Mouse (Mus musculus): ENCODE measurements around the gene Zfp579. TPM values are rescaled to one million over a fixed set of nuclear protein-coding genes. Genes with fewer than 3 reads are reported as not detected.

The Zfp579 gene
- polyA plus RNA-seq, 1 experiment, result 15.6 TPM

DNA sequence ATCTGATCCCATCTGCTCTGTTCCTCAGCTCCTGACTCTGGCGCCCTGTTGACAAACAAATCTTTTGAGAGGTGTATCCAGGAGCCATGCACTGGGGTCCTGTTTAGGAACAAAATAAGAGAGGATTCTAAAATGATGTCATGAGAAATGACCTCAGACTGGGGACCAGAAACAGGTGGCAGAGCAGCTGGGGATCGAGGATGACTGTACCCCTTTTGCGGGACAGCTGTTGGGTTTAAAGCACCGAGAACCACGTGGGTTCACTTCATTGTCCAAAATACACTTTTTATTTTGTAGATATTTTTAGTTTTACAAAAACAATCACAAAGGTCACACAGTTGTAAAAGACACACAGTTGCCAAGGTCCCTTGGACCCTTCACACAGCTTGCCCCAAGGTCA, 31.0 kb downstream of the Zfp579 start:
- peaks cover 2% of the 10 kb centered on the region for H3K4me1 ChIP-seq (ENCODE audit: control insufficient read depth, insufficient read depth, low read length)
- no peak overlapping the region for H3K4me3 ChIP-seq (ENCODE audit: insufficient read depth, low read length)
- no peak for TF ChIP-seq CTCF (IDR thresholded peaks at IDR 0.05; ENCODE audit: borderline replicate concordance, insufficient read depth, low read length)
- TF ChIP-seq POLR2A (IDR thresholded peaks at IDR 0.05; ENCODE audit: low read depth, low read length), result no peak
- no peak overlapping the region for H3K27ac ChIP-seq (ENCODE audit: insufficient read depth, low read length)

DNA sequence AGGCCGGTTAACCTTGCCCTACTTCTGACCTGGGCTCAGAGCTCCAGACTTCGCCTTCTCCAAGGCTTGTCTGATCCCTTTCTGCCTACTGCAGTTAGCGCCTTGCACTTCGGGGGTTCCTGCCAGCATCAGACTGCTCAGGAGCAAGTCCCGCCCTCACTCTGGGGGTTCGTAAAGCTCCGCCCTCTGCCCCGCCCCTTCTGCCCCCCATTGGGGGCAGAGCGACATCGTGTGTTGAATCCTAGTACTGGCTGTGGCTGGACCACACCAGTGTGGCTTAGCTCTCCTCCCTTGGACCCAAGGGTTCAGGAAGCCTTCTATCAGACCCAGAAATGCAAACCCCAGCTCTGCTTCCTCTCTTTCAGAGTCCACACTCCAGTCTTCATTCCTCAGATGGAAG, 31.7 kb downstream of the Zfp579 start, which contains the start of gene Sbk2:
Sbk2 (minus strand) TSS at position 135 of the 400 bp plus-strand sequence.
- Histone ChIP-seq H3K4me1 (ENCODE audit: control insufficient read depth, insufficient read depth, low read length) (peaks cover 2% of the 10 kb centered on the region), H3K4me3 (ENCODE audit: insufficient read depth, low read length) (no peak within 1 kb of the TSS), H3K27ac (ENCODE audit: insufficient read depth, low read length) (no peak within 1 kb of the TSS)
- TF ChIP-seq CTCF (IDR thresholded peaks at IDR 0.05; ENCODE audit: borderline replicate concordance, insufficient read depth, low read length) (peak; percentile 47; the same call in 1 of the 2 replicates), POLR2A (IDR thresholded peaks at IDR 0.05; ENCODE audit: low read depth, low read length) (no peak)

DNA sequence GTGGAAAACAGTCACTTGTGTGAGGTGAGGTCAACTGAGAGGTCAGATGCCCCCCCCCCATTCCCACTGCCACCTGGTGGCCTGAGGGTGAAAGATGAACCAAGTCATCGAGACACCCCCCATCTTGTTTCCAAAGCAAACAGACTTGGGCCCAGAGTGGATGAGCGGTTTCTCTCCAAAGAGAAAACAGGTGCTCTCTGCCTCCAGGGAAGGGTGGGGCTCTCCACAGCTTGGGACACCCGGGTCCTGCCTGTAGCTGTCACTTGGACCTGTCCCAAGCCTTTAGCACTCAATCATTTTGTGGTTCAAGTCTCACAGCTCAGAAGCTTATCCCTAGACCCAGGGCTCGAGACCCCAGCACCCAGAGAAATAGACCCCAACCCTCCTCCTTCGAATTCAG, 32.4 kb downstream of the Zfp579 start:
- H3K4me3 ChIP-seq (ENCODE audit: insufficient read depth, low read length), result no peak overlapping the region
- no peak for TF ChIP-seq CTCF (IDR thresholded peaks at IDR 0.05; ENCODE audit: borderline replicate concordance, insufficient read depth, low read length)
- TF ChIP-seq POLR2A (IDR thresholded peaks at IDR 0.05; ENCODE audit: low read depth, low read length), result no peak
- H3K4me1 ChIP-seq (ENCODE audit: control insufficient read depth, insufficient read depth, low read length), result peaks cover 2% of the 10 kb centered on the region
- H3K27ac ChIP-seq (ENCODE audit: insufficient read depth, low read length), result no peak overlapping the region

DNA sequence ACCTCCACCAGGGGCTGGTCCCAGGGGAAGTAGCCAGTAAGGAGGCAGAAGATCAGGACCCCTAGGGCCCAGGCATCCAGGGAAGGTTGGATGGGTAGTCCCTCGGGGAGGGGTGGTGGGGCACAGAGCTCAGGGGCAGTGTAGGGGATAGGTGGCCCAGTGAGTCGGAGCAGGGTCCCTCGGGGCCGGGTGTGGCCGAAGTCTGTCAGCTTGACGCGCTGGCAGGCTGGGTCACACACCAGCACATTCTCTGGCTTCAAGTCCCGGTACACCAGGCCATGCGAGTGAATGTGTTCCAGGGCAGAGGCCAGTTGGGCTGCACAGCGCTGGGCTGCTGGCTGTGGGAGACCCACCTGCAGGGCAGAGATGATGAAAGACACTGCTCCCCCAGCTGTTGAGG, 38.6 kb downstream of the Zfp579 start:
- Histone ChIP-seq H3K4me3 (ENCODE audit: insufficient read depth, low read length) (no peak overlapping the region), H3K4me1 (ENCODE audit: control insufficient read depth, insufficient read depth, low read length) (peaks cover 2% of the 10 kb centered on the region), H3K27ac (ENCODE audit: insufficient read depth, low read length) (no peak overlapping the region)
- TF ChIP-seq POLR2A (IDR thresholded peaks at IDR 0.05; ENCODE audit: low read depth, low read length), result no peak
- TF ChIP-seq CTCF (IDR thresholded peaks at IDR 0.05; ENCODE audit: borderline replicate concordance, insufficient read depth, low read length), result no peak

DNA sequence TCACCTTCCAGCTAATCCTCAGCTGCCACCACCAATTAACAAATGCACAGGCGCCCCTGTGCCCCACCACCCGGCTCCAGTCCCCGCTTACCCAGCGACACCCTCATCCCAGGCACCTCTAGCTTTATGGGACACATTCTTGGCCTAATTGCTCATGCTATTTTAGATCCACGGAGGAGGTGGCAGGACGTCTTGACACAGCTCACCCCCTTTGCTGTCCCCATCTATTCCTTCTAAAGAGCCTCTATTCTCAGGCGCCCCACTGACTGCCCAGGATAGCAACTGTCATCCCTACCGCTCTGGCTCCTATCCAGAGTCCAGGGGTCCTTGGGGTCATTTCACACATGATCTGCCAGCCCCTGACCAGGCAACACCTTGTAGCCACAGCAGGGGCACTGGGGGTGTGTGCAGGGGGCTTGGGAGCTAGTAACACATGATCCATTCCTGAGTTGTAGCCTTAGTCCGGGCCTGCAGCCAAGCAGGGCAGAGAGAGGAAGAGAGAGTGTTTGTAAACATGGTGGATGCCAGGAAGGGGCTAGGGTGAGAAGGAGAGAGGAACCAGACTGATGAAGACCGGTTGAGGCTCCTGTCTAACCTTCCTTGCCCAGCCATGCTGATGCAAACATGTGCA, 42.0 kb downstream of the Zfp579 start:
- no peak overlapping the region for H3K4me3 ChIP-seq (ENCODE audit: insufficient read depth, low read length)
- no peak for TF ChIP-seq POLR2A (IDR thresholded peaks at IDR 0.05; ENCODE audit: low read depth, low read length)
- TF ChIP-seq CTCF (IDR thresholded peaks at IDR 0.05; ENCODE audit: borderline replicate concordance, insufficient read depth, low read length), result no peak
- H3K4me1 ChIP-seq (ENCODE audit: control insufficient read depth, insufficient read depth, low read length), result no peaks in the 10 kb centered on the region
- H3K27ac ChIP-seq (ENCODE audit: insufficient read depth, low read length), result no peak overlapping the region

DNA sequence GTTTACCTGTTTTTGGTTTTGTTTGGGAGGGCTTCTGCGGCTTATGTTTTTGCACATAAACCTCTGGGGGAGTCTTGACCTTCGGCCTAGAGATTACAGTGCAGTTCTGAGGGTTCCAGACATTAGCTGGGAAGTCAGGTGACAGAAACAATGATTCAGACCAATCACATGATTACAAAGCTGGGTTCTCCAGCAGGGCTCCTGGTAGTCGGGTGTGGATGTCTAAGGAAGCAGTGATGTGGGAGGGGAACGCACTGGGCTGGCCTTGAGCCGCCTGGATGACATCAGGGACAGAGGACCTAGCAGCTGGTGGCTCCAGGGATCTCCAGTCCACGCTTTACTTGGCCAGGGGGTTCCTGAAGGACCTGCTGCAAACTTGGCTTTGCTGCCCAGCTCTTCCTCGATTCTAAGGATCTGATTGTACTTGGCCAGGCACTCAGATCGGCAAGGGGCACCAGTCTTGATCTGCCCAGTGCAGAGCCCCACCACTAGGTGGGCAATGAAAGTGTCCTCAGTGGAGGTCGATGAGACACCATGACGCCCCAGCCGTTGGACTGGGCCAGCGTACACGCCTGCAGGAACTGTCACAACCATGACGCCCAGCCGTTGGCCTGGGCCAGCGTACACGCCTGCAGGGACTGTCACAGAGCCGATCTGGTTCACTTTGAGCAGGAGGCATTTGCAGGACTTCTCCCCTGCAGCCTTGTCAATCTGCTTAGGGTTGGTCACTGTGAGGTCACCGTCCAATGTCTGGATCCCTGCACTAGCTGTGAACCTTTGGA, 45.2 kb downstream of the Zfp579 start:
- Histone ChIP-seq H3K4me1 (ENCODE audit: control insufficient read depth, insufficient read depth, low read length) (peaks cover 5% of the 10 kb centered on the region; the same call in 1 of the 2 replicates), H3K4me3 (ENCODE audit: insufficient read depth, low read length) (no peak overlapping the region)
- TF ChIP-seq POLR2A (IDR thresholded peaks at IDR 0.05; ENCODE audit: low read depth, low read length) (no peak), CTCF (IDR thresholded peaks at IDR 0.05; ENCODE audit: borderline replicate concordance, insufficient read depth, low read length) (no peak)

DNA sequence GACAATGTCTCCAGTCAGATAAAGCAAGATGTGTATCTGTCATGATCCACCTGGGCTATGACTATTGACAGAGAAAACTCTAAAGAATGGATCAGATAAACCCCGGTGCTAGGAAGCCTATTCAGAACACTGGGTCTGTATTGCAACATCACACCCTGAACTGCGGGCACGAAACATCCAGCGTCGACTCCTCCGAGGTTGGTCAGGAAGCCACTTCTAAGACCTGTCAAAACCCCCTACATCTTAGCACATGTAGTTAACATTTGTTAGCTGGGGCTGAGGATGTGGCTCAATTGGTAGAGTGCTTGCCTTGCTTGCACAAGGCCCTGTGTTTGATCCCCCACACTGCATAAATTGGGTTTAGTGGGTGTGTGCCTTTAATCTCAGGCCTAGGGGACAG, 47.6 kb downstream of the Zfp579 start:
- H3K27ac ChIP-seq (ENCODE audit: insufficient read depth, low read length), result no peak overlapping the region
- TF ChIP-seq CTCF (IDR thresholded peaks at IDR 0.05; ENCODE audit: borderline replicate concordance, insufficient read depth, low read length), result no peak
- no peak for TF ChIP-seq POLR2A (IDR thresholded peaks at IDR 0.05; ENCODE audit: low read depth, low read length)
- H3K4me1 ChIP-seq (ENCODE audit: control insufficient read depth, insufficient read depth, low read length), result peaks cover 5% of the 10 kb centered on the region; the same call in 1 of the 2 replicates
- no peak overlapping the region for H3K4me3 ChIP-seq (ENCODE audit: insufficient read depth, low read length)

More for the DNA sequence above, 45.2 kb downstream of the Zfp579 start:
- no peak overlapping the region for H3K27ac ChIP-seq (ENCODE audit: insufficient read depth, low read length)

DNA sequence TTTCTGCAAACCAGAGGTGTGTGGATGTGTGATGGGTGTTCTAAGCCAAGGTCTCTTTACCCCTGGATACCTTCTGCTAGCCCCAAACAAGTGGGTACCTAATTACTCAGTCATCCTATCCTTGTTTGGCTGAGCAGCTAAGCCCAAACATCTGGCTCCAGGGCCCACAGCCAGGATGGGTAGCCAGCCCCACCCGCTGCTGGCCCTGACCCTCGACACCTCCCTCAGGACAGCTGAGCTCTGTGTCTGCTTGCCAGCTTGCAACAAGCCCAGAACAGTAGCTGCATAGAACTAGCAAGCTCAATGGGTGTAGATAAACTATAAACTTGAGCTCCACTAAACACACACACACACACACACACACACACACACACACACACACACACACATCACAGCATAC, 48.1 kb downstream of the Zfp579 start:
- Histone ChIP-seq H3K4me1 (ENCODE audit: control insufficient read depth, insufficient read depth, low read length) (peaks cover 5% of the 10 kb centered on the region; the same call in 1 of the 2 replicates), H3K27ac (ENCODE audit: insufficient read depth, low read length) (no peak overlapping the region), H3K4me3 (ENCODE audit: insufficient read depth, low read length) (no peak overlapping the region)
- TF ChIP-seq POLR2A (IDR thresholded peaks at IDR 0.05; ENCODE audit: low read depth, low read length), result no peak
- TF ChIP-seq CTCF (IDR thresholded peaks at IDR 0.05; ENCODE audit: borderline replicate concordance, insufficient read depth, low read length), result no peak

DNA sequence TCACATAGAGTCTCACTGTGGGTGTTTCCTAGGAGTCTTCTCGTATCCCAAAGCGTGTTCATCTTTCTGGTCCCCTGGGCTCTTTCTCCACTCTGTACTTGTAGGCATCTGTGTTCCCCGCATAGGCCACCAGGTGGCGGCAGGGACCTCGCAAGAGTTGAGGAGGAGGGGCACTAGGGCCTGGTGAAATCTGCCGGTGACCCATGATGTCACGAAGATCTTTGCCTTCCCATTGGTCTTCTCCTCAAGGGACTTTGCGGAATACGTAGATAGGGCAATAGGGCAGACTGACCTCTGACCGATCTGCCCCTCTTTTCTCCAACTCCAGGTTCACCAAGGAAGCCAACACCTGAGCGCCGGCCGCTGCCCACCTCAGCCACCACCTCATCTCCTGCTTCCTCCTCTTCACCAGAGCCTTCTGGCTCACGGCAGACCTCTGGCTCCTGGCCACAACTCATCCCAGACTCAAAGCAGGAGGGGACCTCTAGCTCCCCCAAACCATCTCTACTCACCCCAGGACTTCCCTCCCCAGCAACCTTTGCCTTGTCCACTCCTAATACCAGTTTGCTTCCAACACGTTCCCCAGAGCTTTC, 52.6 kb downstream of the Zfp579 start:
- Histone ChIP-seq H3K4me3 (ENCODE audit: insufficient read depth, low read length) (no peak overlapping the region), H3K4me1 (ENCODE audit: control insufficient read depth, insufficient read depth, low read length) (peaks cover 5% of the 10 kb centered on the region; the same call in 1 of the 2 replicates), H3K27ac (ENCODE audit: insufficient read depth, low read length) (no peak overlapping the region)
- TF ChIP-seq CTCF (IDR thresholded peaks at IDR 0.05; ENCODE audit: borderline replicate concordance, insufficient read depth, low read length), result peak; percentile 81
- TF ChIP-seq POLR2A (IDR thresholded peaks at IDR 0.05; ENCODE audit: low read depth, low read length), result no peak
